Mouse (Mus musculus) urinary bladder, postnatal 25 days (tissue): ENCODE data around the gene Sestd1.

Source experiments
- DNase-seq: peaks from one replicate; pipeline ENCODE4 v3.0.0; 2022; ENCODE audit warnings: low spot score

The Sestd1 gene

GRCm38 (mm10) chr2:77270781-77271180 is 9.6 kb downstream of the Sestd1 start:
- no peak for DNase-seq

GRCm38 (mm10) chr2:77270136-77270535 is 10.3 kb downstream of the Sestd1 start:
- DNase-seq: no peak

GRCm38 (mm10) chr2:77268612-77269239 is 11.7 kb downstream of the Sestd1 start:
- no peak for DNase-seq

- DNase-seq: no peak
These were observed 13.5 kb downstream of the Sestd1 start for GRCm38 (mm10) chr2:77266931-77267330.

GRCm38 (mm10) chr2:77266011-77266410 is 14.4 kb downstream of the Sestd1 start:
- DNase-seq: no peak

- DNase-seq: no peak
These were observed 15.1 kb downstream of the Sestd1 start for GRCm38 (mm10) chr2:77265301-77265700.

- DNase-seq: no peak
These were observed 15.8 kb downstream of the Sestd1 start for GRCm38 (mm10) chr2:77264550-77264949.

- DNase-seq: no peak
These were observed 16.6 kb downstream of the Sestd1 start for GRCm38 (mm10) chr2:77263477-77264435.

GRCm38 (mm10) chr2:77260134-77260533 is 20.3 kb downstream of the Sestd1 start:
- DNase-seq: no peak

GRCm38 (mm10) chr2:77253227-77253626 is 27.2 kb downstream of the Sestd1 start:
- DNase-seq: no peak

- DNase-seq: no peak
These were observed 28.7 kb downstream of the Sestd1 start for GRCm38 (mm10) chr2:77251736-77252135.

- peak; percentile 55 for DNase-seq
These were observed 30.4 kb downstream of the Sestd1 start for GRCm38 (mm10) chr2:77249771-77250681.

GRCm38 (mm10) chr2:77248416-77248815 is 32.0 kb downstream of the Sestd1 start:
- DNase-seq: no peak

GRCm38 (mm10) chr2:77247200-77247830 is 33.1 kb downstream of the Sestd1 start:
- DNase-seq: no peak

GRCm38 (mm10) chr2:77245806-77246205 is 34.6 kb downstream of the Sestd1 start:
- DNase-seq: no peak

- no peak for DNase-seq
These were observed 38.1 kb downstream of the Sestd1 start for GRCm38 (mm10) chr2:77242248-77242647.

GRCm38 (mm10) chr2:77238607-77239006 is 41.8 kb downstream of the Sestd1 start:
- no peak for DNase-seq

GRCm38 (mm10) chr2:77238046-77238445 is 42.3 kb downstream of the Sestd1 start:
- no peak for DNase-seq

- DNase-seq: no peak
These were observed 43.5 kb downstream of the Sestd1 start for GRCm38 (mm10) chr2:77236860-77237259.

- DNase-seq: no peak
These were observed 44.5 kb downstream of the Sestd1 start for GRCm38 (mm10) chr2:77235896-77236295.

GRCm38 (mm10) chr2:77232604-77233003 is 47.8 kb downstream of the Sestd1 start:
- DNase-seq: no peak

GRCm38 (mm10) chr2:77220960-77221359 is 59.4 kb downstream of the Sestd1 start:
- no peak for DNase-seq
